Mouse (Mus musculus) heart, postnatal 0 days (tissue): ENCODE results near the gene Ifnar1. TPM values are rescaled to one million over a fixed set of nuclear protein-coding genes. Genes with fewer than 3 reads are reported as not detected.
"Not testable (repeated sequence)": the region's sequence is repeated elsewhere in the genome, so short reads cannot be mapped to it uniquely, and the experiment has no call there.

ENCODE experiments used
- ATAC-seq: fragments of 200-750 bp; cut with Nextera tagmentation; 2 replicates; pipeline ENCODE4 v1.8.0; 2017; ENCODE audit warnings: low read depth, moderate number of reproducible peaks, moderate library complexity; ENCODE audit not compliant: insufficient read depth
- DNase-seq: peaks from one replicate; pipeline ENCODE4 v3.0.0-alpha.2; 2016; ENCODE audit warnings: low spot score
- H3K27ac ChIP-seq: fragments of 300-500 bp; sonication (generic); 2 replicates; pipeline ENCODE4 v1.5.1; 2014; ENCODE audit warnings: low read depth, mild to moderate bottlenecking
- H3K27me3 ChIP-seq: fragments of 300-500 bp; sonication (generic); 2 replicates; pipeline ENCODE4 v1.6.1; 2014; ENCODE audit warnings: low read length, mixed read lengths; ENCODE audit not compliant: control insufficient read depth, insufficient read depth
- H3K36me3 ChIP-seq: fragments of 300-500 bp; sonication (generic); replicated peaks from 2 replicates; pipeline ENCODE4 v1.6.1; 2014; ENCODE audit warnings: low read length, mixed read lengths; ENCODE audit not compliant: control insufficient read depth, insufficient read depth
- H3K4me1 ChIP-seq: fragments of 300-500 bp; sonication (generic); 2 replicates; pipeline ENCODE4 v1.6.1; 2014; ENCODE audit warnings: antibody characterized with exemption; ENCODE audit not compliant: control insufficient read depth, insufficient read depth
- H3K4me2 ChIP-seq: fragments of 300-500 bp; sonication (generic); 2 replicates; pipeline ENCODE4 v1.6.1; 2014; ENCODE audit warnings: low read depth, mild to moderate bottlenecking, low read length, moderate library complexity
- H3K4me3 ChIP-seq: fragments of 300-500 bp; sonication (generic); 2 replicates; pipeline ENCODE4 v1.5.1; 2014; ENCODE audit warnings: low read depth, low read length
- H3K9ac ChIP-seq: fragments of 300-500 bp; sonication (generic); replicated peaks from 2 replicates; pipeline ENCODE4 v1.6.1; 2014; ENCODE audit warnings: low read depth, low read length, mixed read lengths
- H3K9me3 ChIP-seq: fragments of 300-500 bp; sonication (generic); replicated peaks from 2 replicates; pipeline ENCODE4 v1.6.1; 2016; ENCODE audit warnings: low read length; ENCODE audit not compliant: control insufficient read depth
- CTCF ChIP-seq: IDR thresholded peaks from 2 replicates; pipeline ENCODE4 v1.5.1; 2016; ENCODE audit warnings: antibody characterized with exemption, control low read depth, low read depth
- EP300 ChIP-seq: IDR thresholded peaks from 2 replicates; pipeline ENCODE4 v1.6.1; 2016; ENCODE audit warnings: antibody characterized with exemption, low read depth
- WGBS: fragments of 180-500 bp; shearing (Covaris S2); extraction: QIAGEN DNeasy Blood & Tissue Kit; methylation state at CpG from one replicate; pipeline ENCODE4 v1.1.7; 2014; 5-methylcytosine and 5-hydroxymethylcytosine counted together
- polyA plus RNA-seq: library from polyadenylated mRNA; unstranded; fragments of >200 nt; fragmentation: Nextera tagmentation; extraction: Ambion mirVana; gene quantifications from 2 replicates; pipeline ENCODE4 v1.2.1, GENCODE M21; 2015
- total RNA-seq: library from RNA; depleted of rRNA; stranded (reverse); fragments of >200 nt; gene quantifications from 2 replicates; pipeline ENCODE4 v1.2.3, GENCODE M21; 2014; ENCODE audit warnings: low replicate concordance; rRNA removed

Gene Ifnar1
- total RNA-seq (32.6 and 42.6 TPM in 2 replicates), polyA plus RNA-seq (23.7 and 24.0 TPM in 2 replicates)

DNA sequence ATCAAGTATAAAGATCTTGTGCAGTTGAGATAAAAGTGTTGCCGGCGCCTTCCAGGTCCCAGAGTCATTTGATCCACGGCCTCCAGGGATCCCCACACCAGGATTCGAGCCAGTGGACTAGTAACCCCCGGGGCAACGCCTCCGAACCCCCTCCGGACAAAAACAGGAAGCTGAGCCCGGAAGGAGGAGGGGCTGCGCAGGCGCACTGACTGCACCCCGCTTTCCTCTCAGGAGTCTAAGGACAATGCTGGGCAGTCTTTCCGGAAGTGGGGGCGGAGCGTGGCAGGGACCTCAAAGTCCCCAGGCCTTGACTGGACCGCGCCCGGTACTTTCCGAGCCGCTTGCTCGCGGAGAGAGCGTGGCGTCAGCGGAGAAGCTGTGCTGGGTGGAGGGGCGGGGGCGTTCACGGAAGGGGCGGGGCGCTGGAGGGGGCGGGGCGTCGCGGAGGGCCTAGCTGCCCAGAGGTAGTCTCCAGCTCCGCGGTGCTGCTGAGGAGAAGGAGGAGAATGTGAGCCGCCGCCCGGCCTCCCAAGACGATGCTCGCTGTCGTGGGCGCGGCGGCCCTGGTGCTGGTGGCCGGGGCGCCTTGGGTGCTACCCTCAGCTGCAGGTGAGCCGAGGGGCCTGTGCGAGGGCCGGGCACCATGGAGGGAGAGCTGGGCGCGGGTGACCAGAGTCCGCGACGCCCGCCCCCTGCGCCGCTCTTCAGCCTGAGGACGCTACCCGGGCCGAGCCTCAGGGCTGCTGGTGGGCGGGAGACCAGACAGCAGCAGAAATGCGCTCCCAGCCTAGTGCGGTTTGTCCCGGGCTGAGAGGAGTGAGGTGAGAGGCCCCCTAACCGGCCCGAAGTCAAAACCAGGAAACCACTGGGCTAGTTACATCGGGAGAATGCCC lies at the start of gene Ifnar1:
Ifnar1 (plus strand) TSS at position 431 of the 893 bp plus-strand sequence.
- no peak for TF ChIP-seq CTCF
- peak; percentile 79 for TF ChIP-seq EP300
- Histone ChIP-seq H3K4me2 (peak within 1 kb of the TSS; percentile 66), H3K4me1 (peaks cover 15% of the 10 kb centered on the region; the same call in 1 of the 2 replicates), H3K9me3 (no peaks in the 10 kb centered on the region), H3K4me3 (peak within 1 kb of the TSS; percentile 81), H3K27ac (peak within 1 kb of the TSS; percentile 94), H3K36me3 (peaks cover 7% of the 10 kb centered on the region), H3K9ac (peak within 1 kb of the TSS; percentile 86), H3K27me3 (no peaks in the 10 kb centered on the region)
- DNase-seq (peak; percentile 99), ATAC-seq (peak; percentile 99)
- under 1% methylated on average over 64 of the region's 68 CpGs for WGBS

GRCm38 (mm10) chr16:91438081-91438480 lies 47.0 kb upstream of the Ifnar1 start:
- no peak overlapping the region for H3K27ac ChIP-seq
- no peak overlapping the region for H3K4me2 ChIP-seq
- TF ChIP-seq CTCF (no peak), EP300 (no peak)
- no peak overlapping the region for H3K4me3 ChIP-seq
- no peaks in the 10 kb centered on the region for H3K9me3 ChIP-seq
- WGBS: 82% methylated on average over 3 of the region's 3 CpGs
- no peak for ATAC-seq
- DNase-seq: no peak
- H3K9ac ChIP-seq: no peak overlapping the region
- H3K27me3 ChIP-seq: no peaks in the 10 kb centered on the region
- peaks cover 19% of the 10 kb centered on the region for H3K4me1 ChIP-seq
- no peaks in the 10 kb centered on the region for H3K36me3 ChIP-seq

- not testable (repeated sequence) for H3K27ac ChIP-seq, ATAC-seq, H3K4me2 ChIP-seq, DNase-seq, H3K9ac ChIP-seq, H3K4me3 ChIP-seq, H3K9me3 ChIP-seq, H3K27me3 ChIP-seq, H3K36me3 ChIP-seq
- peaks cover 17% of the 10 kb centered on the region for H3K4me1 ChIP-seq
- WGBS: 76% methylated on average over 1 of the region's 1 CpGs
Measured at GRCm38 (mm10) chr16:91438599-91438998, 46.4 kb upstream of the Ifnar1 start.

GRCm38 (mm10) chr16:91441366-91441765 lies 43.7 kb upstream of the Ifnar1 start:
- H3K9ac ChIP-seq: no peak overlapping the region
- H3K4me2 ChIP-seq: no peak overlapping the region
- H3K27me3 ChIP-seq: no peaks in the 10 kb centered on the region
- H3K27ac ChIP-seq: peak overlapping the region; percentile 49
- no peaks in the 10 kb centered on the region for H3K36me3 ChIP-seq
- H3K9me3 ChIP-seq: no peaks in the 10 kb centered on the region
- WGBS: 14% methylated on average over 7 of the region's 7 CpGs
- ATAC-seq: peak; percentile 90
- no peak overlapping the region for H3K4me3 ChIP-seq
- peak; percentile 58; the same call in 1 of the 2 replicates for TF ChIP-seq EP300
- peak; percentile 61 for TF ChIP-seq CTCF
- H3K4me1 ChIP-seq: peaks cover 15% of the 10 kb centered on the region; the same call in 1 of the 2 replicates
- peak; percentile 84 for DNase-seq

- H3K36me3 ChIP-seq: no peaks in the 10 kb centered on the region
- H3K27me3 ChIP-seq: no peaks in the 10 kb centered on the region
- 0 out of 2 replicates have a peak, but pooled peaks have one; percentile 3 for ATAC-seq
- no peak for TF ChIP-seq CTCF
- H3K27ac ChIP-seq: peak overlapping the region; percentile 49; the same call in 1 of the 2 replicates
- H3K9me3 ChIP-seq: no peaks in the 10 kb centered on the region
- WGBS: 57% methylated on average over 7 of the region's 7 CpGs
- H3K4me2 ChIP-seq: no peak overlapping the region
- no peak overlapping the region; the same call in 1 of the 2 replicates for H3K9ac ChIP-seq
- DNase-seq: no peak
- H3K4me3 ChIP-seq: no peak overlapping the region
- peaks cover 15% of the 10 kb centered on the region; the same call in 1 of the 2 replicates for H3K4me1 ChIP-seq
Measured at GRCm38 (mm10) chr16:91441811-91442240, 43.2 kb upstream of the Ifnar1 start.
